Mouse (Mus musculus) intestine, embryonic 16.5 days (tissue): ENCODE data around the gene Papolb. TPM values are rescaled to one million over a fixed set of nuclear protein-coding genes. Genes with fewer than 3 reads are reported as not detected.

Source experiments
- ATAC-seq: fragments of 200-750 bp; cut with Nextera tagmentation; 2 replicates; pipeline ENCODE4 v1.8.0; 2017; ENCODE audit warnings: moderate TSS enrichment, moderate library complexity
- H3K27ac ChIP-seq: fragments of 300-500 bp; sonication (generic); 2 replicates; pipeline ENCODE4 v1.5.1; 2014; ENCODE audit warnings: mild to moderate bottlenecking, low read length
- H3K27me3 ChIP-seq: fragments of 300-500 bp; sonication (generic); replicated peaks from 2 replicates; pipeline ENCODE4 v1.6.1; 2014; ENCODE audit warnings: low read length, control low read depth, mixed read lengths; ENCODE audit not compliant: control insufficient read depth, insufficient read depth
- H3K36me3 ChIP-seq: fragments of 300-500 bp; sonication (generic); 2 replicates; pipeline ENCODE4 v1.6.1; 2014; ENCODE audit warnings: low read length, control low read depth; ENCODE audit not compliant: control insufficient read depth, insufficient read depth
- H3K4me1 ChIP-seq: fragments of 300-500 bp; sonication (generic); 2 replicates; pipeline ENCODE4 v1.6.1; 2014; ENCODE audit warnings: low read length, control low read depth, mixed read lengths; ENCODE audit not compliant: control insufficient read depth, insufficient read depth
- H3K4me2 ChIP-seq: fragments of 300-500 bp; sonication (generic); 2 replicates; pipeline ENCODE4 v1.6.1; 2014; ENCODE audit warnings: low read depth, low read length, control low read depth
- H3K4me3 ChIP-seq: fragments of 300-500 bp; sonication (generic); 2 replicates; pipeline ENCODE4 v1.5.1; 2014; ENCODE audit warnings: mild to moderate bottlenecking, low read length
- H3K9ac ChIP-seq: fragments of 300-500 bp; sonication (generic); 2 replicates; pipeline ENCODE4 v1.6.1; 2014; ENCODE audit warnings: low read depth, low read length
- H3K9me3 ChIP-seq: fragments of 300-500 bp; sonication (generic); 2 replicates; pipeline ENCODE4 v1.6.1; 2016; ENCODE audit warnings: low read length, control low read depth; ENCODE audit not compliant: control insufficient read depth
- WGBS: fragments of 180-500 bp; shearing (Covaris S2); extraction: QIAGEN DNeasy Blood & Tissue Kit; methylation state at CpG from one replicate; pipeline ENCODE4 v1.1.7; 2014; 5-methylcytosine and 5-hydroxymethylcytosine counted together
- polyA plus RNA-seq: library from polyadenylated mRNA; unstranded; fragments of >200 nt; fragmentation: Nextera tagmentation; extraction: Ambion mirVana; gene quantifications from 2 replicates; pipeline ENCODE4 v1.2.1, GENCODE M21; 2015

The Papolb gene
- polyA plus RNA-seq, 1 experiment from 2014 or later = not detected

DNA sequence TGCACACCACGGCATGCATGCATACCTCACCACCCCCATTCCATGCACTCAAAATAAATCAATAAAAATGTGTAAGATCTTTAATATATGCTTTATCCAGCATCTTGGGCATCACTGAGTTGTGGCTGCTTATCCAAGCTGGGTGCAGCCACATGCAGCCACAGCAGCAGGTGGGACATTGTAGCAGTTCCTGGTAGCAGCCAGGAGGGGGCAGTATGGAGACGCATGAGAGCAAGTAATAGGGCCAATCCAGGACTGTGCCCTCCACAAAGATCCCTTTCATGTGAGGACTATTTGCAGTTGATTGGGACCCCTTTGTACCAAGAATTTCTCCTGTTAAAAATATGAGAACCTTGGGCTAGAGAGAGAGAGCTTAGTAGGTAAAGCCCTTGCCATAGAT lies 47.4 kb downstream of the Papolb start:
- Histone ChIP-seq H3K9ac (no peak overlapping the region), H3K36me3 (no peaks in the 10 kb centered on the region), H3K27me3 (no peaks in the 10 kb centered on the region), H3K4me1 (no peaks in the 10 kb centered on the region), H3K27ac (no peak overlapping the region), H3K4me3 (no peak overlapping the region), H3K4me2 (no peak overlapping the region), H3K9me3 (no peaks in the 10 kb centered on the region)
- 63% methylated on average over 2 of the region's 2 CpGs for WGBS
- ATAC-seq = no peak

DNA sequence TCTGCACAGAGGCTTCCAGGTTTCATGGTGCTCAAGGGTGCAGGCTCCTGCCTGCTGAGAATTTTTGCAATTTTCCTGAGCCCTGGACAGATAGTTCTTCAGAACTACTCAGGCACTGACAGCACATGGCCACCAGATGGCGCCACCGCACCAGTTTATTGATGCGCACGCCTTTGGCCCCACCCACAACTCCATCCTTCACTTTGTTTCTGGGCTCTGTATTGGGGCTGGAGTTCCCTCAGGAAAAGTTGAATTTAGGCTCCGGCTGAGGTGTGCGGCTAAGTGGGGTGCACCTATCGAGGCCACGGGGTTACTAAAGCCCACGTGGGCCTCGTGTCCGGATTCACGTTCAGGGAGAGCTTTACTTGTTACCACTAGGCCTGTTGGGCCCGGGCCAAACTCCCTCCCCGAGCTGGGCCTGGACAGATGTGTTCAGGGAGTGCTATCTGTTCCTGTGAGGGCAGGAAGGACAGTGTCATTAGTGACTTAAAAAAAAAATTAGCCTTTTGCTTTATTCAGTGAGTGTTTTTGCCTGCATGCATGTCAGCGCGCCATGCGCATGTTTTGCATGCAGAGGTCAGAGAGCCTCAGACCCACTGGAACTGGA lies 50.9 kb downstream of the Papolb start:
- Histone ChIP-seq H3K36me3 (peaks cover 3% of the 10 kb centered on the region; the same call in 1 of the 2 replicates), H3K9me3 (no peaks in the 10 kb centered on the region), H3K27me3 (no peaks in the 10 kb centered on the region), H3K4me1 (no peaks in the 10 kb centered on the region), H3K4me2 (peak overlapping the region; percentile 45), H3K9ac (no peak overlapping the region), H3K27ac (no peak overlapping the region), H3K4me3 (0 out of 2 replicates have a peak overlapping the region, but pooled peaks have one; percentile 22)
- 27% methylated on average over 17 of the region's 17 CpGs for WGBS
- peak; percentile 61 for ATAC-seq

DNA sequence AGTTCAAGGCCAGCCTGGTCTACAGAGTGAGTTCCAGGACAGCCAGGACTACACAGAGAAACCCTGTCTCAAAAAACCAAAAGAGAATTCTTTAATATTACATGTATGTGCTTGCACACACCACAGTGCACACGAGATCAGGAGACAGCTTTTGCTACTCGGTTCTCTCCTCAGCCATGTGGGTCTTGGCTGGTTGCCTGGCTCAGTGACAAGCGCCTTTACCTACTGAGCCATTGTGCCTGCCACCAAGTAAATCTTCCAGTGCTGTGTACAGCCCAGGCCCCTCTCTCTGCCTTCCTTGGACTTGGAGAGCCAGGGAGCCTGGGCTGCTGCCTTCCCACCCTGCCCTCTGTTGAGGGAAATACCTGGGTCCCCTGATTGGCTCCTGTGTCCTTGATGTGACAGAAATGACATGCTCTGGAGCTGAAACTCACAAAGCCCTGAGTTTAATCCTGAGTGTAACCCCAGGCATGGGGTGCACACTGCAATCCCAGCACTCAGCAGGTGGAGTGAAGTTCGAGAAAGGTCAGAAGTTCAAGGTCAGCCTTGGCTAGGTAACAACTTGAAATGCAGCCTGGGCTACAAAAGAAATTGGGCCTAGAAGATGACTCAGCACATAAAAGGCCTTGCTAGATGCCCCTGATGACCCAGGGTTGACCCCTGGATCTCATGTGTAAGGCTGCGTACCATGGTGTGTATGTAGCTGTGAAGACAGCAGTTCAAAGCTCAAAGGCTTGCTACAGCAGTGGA lies 51.8 kb downstream of the Papolb start:
- Histone ChIP-seq H3K4me2 (no peak overlapping the region), H3K4me3 (no peak overlapping the region), H3K9ac (no peak overlapping the region), H3K4me1 (no peaks in the 10 kb centered on the region), H3K27ac (no peak overlapping the region), H3K36me3 (peaks cover 3% of the 10 kb centered on the region; the same call in 1 of the 2 replicates), H3K9me3 (no peaks in the 10 kb centered on the region), H3K27me3 (no peaks in the 10 kb centered on the region)
- 84% methylated on average over 5 of the region's 5 CpGs for WGBS
- ATAC-seq = peak; percentile 17; the same call in 1 of the 2 replicates

DNA sequence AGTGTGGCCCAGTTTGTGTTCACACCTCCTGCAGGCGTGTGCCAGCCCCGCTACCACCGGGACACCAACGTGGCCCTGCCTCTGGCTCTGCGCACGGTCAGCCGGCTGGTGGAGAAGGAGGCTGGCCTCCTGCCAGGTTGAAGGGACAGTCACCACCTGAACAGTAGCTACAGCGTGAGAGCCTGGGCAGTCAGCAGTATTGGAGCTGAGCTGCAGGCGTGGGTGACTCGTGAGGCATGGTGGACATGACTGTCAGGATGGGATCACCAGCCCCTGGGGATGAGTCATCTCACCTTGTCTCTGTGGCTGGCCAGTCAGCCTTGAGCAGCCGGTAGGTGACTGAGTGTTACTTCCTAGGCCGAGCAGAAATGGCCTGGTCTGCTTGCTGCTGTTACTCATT lies 52.5 kb downstream of the Papolb start:
- H3K9ac ChIP-seq = no peak overlapping the region

More for the DNA sequence above, 52.5 kb downstream of the Papolb start:
- Histone ChIP-seq H3K36me3 (peaks cover 3% of the 10 kb centered on the region; the same call in 1 of the 2 replicates), H3K4me3 (no peak overlapping the region), H3K4me1 (no peaks in the 10 kb centered on the region), H3K9me3 (no peaks in the 10 kb centered on the region), H3K4me2 (no peak overlapping the region), H3K27me3 (no peaks in the 10 kb centered on the region), H3K27ac (no peak overlapping the region)
- WGBS = 78% methylated on average over 12 of the region's 12 CpGs
- no peak for ATAC-seq

Other genes with a start within 250 kb of the Papolb start
- gene Foxk1, start 128.6 kb downstream of the Papolb start, polyA plus RNA-seq = 1.9 and 2.0 TPM in 2 replicates
- gene Ap5z1, start 66.1 kb downstream of the Papolb start, polyA plus RNA-seq = 17.3 and 21.6 TPM in 2 replicates
- gene Radil, start 21.0 kb upstream of the Papolb start, polyA plus RNA-seq = 1.6 and 2.2 TPM in 2 replicates
- 1.6 and 1.7 TPM in 2 replicates for gene Mmd2, start 78.7 kb upstream of the Papolb start, polyA plus RNA-seq
- 33.6 and 33.8 TPM in 2 replicates for gene Wipi2, start 97.6 kb upstream of the Papolb start, polyA plus RNA-seq
- gene Slc29a4, start 162.4 kb upstream of the Papolb start, polyA plus RNA-seq = 5.8 and 6.9 TPM in 2 replicates